Comparison of ENCODE assay signal across 16 mouse cellular contexts in genomic region chr5:43970532-43970931, GRCm38 (mm10). TPM values are rescaled to one million over a fixed set of nuclear protein-coding genes. Genes with fewer than 3 reads are reported as not detected.
"Had no signal": no experiment of that assay in that cellular context is flagged by ENCODE, and none has a peak within 500 bp of the region (broad histone marks: within the 10 kb centered on the region; RNA-seq: fewer than 3 reads in every experiment).

No protein-coding gene starts in this region.

- H3K9ac ChIP-seq: liver, embryonic 15.5 days; lung, embryonic 14.5 days; midbrain, embryonic 12.5 days; neural tube, embryonic 13.5 days; neural tube, embryonic 15.5 days had no signal

- H3K4me2 ChIP-seq: liver, embryonic 15.5 days; lung, embryonic 14.5 days; midbrain, embryonic 12.5 days; neural tube, embryonic 13.5 days; neural tube, embryonic 15.5 days had no signal

- H3K27me3 ChIP-seq: liver, embryonic 15.5 days; midbrain, embryonic 12.5 days; neural tube, embryonic 13.5 days; neural tube, embryonic 15.5 days had no signal

- DNase-seq: lung, adult 18-20 months; lung, embryonic 14.5 days; lung, postnatal 10 days; lung, postnatal 4 days; midbrain, embryonic 14.5 days; right cerebral cortex, postnatal 14 days; spleen, adult 18-20 months had no signal

- ATAC-seq: midbrain, embryonic 16.5 days had no signal

- H3K27ac ChIP-seq: liver, embryonic 15.5 days; midbrain, embryonic 10.5 days; midbrain, embryonic 12.5 days; neural tube, embryonic 13.5 days; neural tube, embryonic 15.5 days had no signal

- H3K4me3 ChIP-seq: liver, embryonic 15.5 days; midbrain, embryonic 10.5 days; midbrain, embryonic 12.5 days; myocyte; neural tube, embryonic 13.5 days; neural tube, embryonic 15.5 days had no signal

- H3K4me1 ChIP-seq: liver, embryonic 15.5 days; midbrain, embryonic 10.5 days; midbrain, embryonic 12.5 days; neural tube, embryonic 13.5 days; neural tube, embryonic 15.5 days had no signal

- H3K9me3 ChIP-seq: liver, embryonic 15.5 days; midbrain, embryonic 10.5 days; midbrain, embryonic 12.5 days; neural tube, embryonic 13.5 days; neural tube, embryonic 15.5 days had no signal

- H3K36me3 ChIP-seq: liver, embryonic 15.5 days; midbrain, embryonic 10.5 days; midbrain, embryonic 12.5 days; neural tube, embryonic 13.5 days; neural tube, embryonic 15.5 days had no signal

RNA-seq across cellular contexts. Expression of gene Fgfbp1, which starts 11.0 kb away (rescaled TPM):
- total RNA-seq: megakaryocyte, adult 5-6 weeks; megakaryocyte-erythroid progenitor cell, adult 5-6 weeks had no signal

RNA-seq across cellular contexts. Expression of gene Gm7879, which starts 57.6 kb away (rescaled TPM):
- polyA plus RNA-seq: midbrain, embryonic 12.5 days; midbrain, embryonic 14.5 days; neural tube, embryonic 13.5 days had no signal
